Mouse (Mus musculus) testis, adult 2 months (tissue): Measurements from ENCODE around the gene Mipol1.

Experiments used
- CTCF ChIP-seq: fragments of 200-500 bp; IDR thresholded peaks from 2 replicates; pipeline ENCODE4 v1.5.1; 2012; ENCODE audit warnings: low read depth, mild to moderate bottlenecking, inconsistent platforms, low read length, moderate library complexity; ENCODE audit not compliant: control insufficient read depth, insufficient read depth, insufficient replicate concordance
- POLR2A ChIP-seq: fragments of 200-500 bp; IDR thresholded peaks from 2 replicates; pipeline ENCODE4 v1.6.1; 2012; ENCODE audit warnings: low read depth, mild to moderate bottlenecking, inconsistent platforms, low read length, moderate library complexity; ENCODE audit not compliant: control insufficient read depth

DNA sequence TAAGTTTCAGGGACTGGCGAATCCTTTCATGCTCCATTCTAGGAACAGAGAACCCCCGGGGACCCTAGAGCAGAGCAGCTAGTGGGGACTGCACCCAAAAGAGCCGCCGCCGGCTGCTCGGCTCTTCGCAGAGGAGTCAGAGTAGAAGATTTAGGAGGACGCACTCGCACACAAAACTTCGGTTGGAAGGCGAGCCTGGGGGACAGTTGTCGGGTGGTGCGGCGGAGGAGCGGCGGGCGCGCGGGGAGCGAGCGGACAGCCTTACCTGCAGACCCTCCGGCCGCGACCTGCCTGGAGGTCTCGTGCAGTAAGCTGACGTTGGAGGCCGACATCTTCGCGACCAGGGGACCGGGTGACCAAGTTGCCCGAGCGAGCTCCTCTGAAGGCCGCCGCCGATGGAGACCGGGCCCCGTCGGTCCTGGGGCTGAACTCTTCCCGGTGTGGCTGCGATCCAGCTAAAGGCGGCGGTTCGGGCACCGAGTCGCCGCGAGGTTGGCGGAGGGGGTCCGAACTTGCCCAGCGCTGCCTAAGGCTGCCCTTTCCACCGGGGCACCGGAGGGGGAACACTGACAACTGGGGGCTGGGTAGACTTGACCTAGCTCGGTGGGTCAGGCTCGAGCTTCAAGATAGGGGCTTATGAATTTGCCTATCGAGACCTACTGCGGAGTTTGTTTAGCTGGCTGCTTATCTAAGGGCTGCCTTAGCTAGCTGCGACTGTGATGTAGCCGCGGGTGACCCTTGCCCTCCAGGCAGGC, 33.4 kb upstream of the Mipol1 start:
- TF ChIP-seq CTCF: no peak
- TF ChIP-seq POLR2A: peak; percentile 64
